Mouse (Mus musculus) frontal cortex, postnatal 36 days (tissue): ENCODE results near the gene Gm45521.

ENCODE experiments used
- DNase-seq, 2 experiments: peaks; one replicate each; pipeline ENCODE4 v3.0.0; 2022; ENCODE audit warnings: low spot score in 2 of 2

The Gm45521 gene

GRCm38 (mm10) chr14:7952610-7953254, 4.4 kb upstream of the Gm45521 start:
- DNase-seq: no peak

DNA sequence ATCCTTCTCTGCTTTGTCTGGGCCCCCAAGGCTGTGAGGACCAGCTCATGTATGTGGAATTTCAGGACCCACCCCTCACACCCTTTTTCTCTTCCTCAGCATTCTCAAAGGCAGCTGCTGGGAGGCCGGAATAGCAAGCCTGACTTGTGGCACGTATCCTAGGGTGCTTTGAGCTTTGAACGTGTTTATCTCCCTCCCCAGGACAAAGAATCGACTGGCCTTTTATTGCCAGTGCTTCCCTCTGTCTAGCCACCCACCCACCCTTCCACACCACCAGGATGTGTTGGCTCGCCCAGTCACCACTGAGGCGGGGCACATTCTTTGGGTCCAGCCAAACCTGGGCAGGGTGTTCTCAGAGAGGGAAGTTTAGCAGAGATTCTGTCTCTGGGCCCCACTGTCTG, 3.0 kb upstream of the Gm45521 start:
- no peak for DNase-seq

DNA sequence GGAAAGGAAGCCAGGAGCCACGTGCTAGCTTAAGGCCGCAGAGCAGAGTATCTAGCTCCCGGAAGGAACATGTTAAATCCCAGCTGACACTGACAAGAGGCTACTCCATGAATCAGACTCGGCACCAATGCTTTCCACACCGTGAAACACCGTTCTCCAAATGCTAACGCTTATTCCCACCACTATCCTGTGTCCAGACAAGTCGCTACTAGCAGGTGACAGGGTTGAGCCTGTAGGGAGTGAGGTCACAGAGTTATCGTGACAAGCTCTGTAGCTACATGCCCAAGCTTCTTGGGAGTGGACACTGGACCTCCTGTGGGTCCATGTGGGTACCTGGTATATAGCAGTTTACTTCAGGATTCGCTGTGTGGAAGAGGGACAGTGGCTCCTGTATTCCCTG, 661 bp upstream of the Gm45521 start:
- no peak for DNase-seq

DNA sequence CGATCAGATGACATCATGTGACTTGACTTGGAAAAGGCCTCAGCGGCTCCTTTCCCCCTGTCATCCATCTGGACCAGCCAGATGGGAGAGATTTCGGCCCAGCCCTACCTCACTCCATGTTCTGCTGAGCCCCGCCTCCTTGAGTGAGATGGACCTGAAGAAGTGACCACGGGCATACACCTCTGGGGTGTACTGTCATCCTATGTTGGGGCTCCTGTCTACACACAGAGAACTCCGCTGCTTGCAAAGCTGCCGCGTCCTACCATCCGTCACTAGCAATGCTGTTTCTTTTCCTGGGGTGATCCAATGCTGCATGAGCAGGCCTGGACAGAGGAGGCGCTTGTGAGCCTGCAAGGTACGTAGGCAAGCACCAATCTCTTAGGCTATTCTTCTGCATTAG, 3.5 kb downstream of the Gm45521 start:
- peak in 1 of 2 experiments; percentile 52 for DNase-seq

DNA sequence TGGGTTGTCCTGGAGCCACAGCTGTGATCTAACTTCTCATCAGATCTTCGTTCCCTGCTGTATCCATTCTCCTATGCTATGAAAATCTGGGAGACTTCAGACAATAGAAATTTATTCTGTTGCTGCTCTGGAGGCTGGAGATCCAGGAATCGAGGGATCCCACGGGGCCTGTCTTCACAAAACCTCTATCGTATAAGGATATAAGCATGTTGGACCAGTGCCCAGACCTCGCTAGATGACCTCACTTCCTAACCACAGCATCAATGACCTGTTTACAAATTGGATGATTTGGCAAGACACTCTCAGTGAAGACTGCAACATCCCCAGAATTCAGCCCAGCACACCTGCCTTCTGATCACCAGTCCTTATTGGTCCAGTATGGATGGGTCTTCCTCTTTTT, 4.6 kb downstream of the Gm45521 start:
- no peak for DNase-seq

GRCm38 (mm10) chr14:7962626-7963025, 5.5 kb downstream of the Gm45521 start:
- no peak for DNase-seq

GRCm38 (mm10) chr14:7963160-7963559, 6.1 kb downstream of the Gm45521 start:
- no peak for DNase-seq

DNA sequence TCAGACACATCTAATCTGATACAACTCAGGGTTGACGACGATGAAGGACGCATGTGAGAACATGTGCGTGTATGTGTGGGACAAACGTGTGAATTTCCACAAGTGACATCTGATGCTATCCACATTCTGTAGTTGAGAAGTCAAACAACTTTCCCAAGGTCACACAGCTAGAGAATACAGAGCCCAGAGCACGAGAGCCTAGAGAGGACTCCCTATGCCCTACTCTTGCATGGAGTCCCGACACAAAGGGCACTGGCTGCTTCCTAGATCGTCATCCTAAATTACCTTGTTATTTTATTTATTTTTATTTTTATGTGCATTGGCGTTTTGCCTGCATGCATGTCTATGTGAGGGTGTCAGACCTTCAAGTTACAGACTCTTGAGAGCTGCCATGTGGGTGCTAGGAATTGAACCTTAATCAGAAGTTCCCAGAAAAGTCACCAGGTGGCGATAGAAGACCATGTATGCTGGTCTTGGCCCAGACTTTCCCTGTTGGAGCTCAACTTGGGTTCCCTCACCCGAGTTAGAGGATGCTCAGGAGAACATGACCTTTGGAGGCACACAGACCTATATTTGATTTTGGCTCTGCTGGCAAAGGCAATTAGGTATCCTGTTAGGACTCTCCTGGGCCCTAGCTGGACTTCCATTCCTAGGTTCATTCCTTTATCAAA, 7.3 kb downstream of the Gm45521 start:
- peak; percentile 72 to 85 for DNase-seq

- DNase-seq: no peak
Measured at GRCm38 (mm10) chr14:7971889-7972493, 14.9 kb downstream of the Gm45521 start.

GRCm38 (mm10) chr14:7974643-7975042, 17.6 kb downstream of the Gm45521 start:
- DNase-seq: no peak

- no peak for DNase-seq
Measured at GRCm38 (mm10) chr14:7975177-7975576, 18.1 kb downstream of the Gm45521 start.

DNA sequence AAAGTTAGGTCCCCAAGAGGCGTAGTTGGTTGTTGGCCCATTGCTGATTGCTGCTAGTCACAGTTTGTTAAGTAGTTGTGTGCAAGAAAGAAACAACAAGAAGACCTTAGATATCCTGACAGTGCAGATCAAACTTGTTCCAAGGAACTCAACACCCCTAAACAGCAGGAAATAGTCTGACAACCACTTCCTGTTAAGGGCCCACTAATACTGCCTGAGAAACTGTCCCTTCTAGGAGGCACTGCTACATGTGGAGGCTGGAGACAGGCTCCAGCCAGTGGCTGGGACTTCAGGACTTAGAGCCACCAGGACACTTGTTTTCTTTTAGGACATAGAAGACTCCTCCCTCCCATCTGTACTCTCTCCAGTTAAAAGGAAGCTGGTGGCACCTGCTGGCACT, 20.4 kb downstream of the Gm45521 start:
- DNase-seq: no peak

DNA sequence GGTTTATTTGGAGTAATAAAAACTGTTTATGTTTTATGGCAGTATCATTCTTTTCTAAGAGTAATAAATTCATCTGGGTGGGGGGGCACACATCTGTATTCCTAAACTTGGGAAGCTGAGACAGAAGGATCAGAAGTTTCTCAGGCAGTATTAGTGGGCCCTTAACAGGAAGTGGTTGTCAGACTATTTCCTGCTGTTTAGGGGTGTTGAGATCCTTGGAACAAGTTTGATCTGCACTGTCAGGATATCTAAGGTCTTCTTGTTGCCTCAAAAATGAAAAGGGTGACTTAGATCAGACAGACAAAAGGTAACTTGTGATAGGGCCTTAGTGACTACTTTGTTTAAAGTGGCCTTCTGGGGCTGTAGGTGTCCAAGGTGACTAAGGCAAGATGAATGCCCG, 21.1 kb downstream of the Gm45521 start:
- no peak for DNase-seq

- no peak for DNase-seq
Measured at GRCm38 (mm10) chr14:7981226-7981625, 24.1 kb downstream of the Gm45521 start.

GRCm38 (mm10) chr14:7986913-7987312, 29.8 kb downstream of the Gm45521 start:
- no peak for DNase-seq

DNA sequence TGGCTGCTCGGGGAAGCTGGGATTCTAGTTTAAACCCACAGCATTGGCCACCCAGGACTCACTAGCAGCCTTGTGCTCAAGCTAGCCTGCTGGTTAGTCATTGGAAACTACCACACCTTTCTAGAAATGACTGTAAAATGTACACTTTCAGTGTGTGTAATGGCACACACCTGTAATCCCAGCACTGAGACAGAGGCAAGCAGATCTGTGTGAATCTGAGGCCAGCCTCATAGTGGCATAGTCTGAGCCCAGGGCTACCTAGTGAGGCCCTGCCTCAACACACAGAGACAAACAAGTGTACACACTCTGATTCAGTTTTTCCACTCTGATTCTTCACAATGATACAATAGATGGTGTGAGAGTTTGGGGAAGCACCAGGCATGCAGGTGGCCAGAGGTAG, 32.3 kb downstream of the Gm45521 start:
- DNase-seq: no peak

GRCm38 (mm10) chr14:7989961-7990360, 32.9 kb downstream of the Gm45521 start:
- DNase-seq: no peak

DNA sequence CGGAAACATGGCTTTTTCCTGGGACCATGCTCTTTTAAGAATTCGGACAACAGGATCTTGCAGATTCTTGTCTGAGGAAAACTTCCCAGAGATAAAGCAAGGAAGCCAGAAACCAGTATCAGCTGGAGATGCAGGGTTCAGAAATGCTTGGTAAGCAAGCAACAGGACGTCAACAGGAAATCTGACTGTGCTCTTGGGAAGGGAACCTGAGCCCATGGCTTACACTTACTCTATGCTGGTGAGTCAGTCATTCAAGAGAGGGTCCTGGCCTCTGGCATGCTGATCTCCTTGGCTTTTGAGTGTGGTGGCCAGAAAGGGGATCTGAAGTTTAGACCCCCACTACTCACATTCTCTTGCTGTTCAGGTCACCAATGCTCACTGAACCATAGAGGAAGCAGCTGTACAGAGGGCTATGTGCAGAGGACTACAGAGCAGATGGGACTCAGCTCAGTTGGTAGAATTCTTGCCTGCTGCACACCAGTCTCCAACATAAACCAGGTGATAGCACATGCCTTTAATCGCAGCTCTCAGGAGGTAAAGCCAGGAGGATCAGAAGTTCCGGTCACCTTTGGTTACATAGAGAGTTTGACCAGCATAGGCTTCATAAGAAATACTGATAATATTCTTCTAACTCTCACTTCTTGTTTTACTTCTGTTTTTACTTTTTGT, 34.2 kb downstream of the Gm45521 start:
- DNase-seq: no peak

DNA sequence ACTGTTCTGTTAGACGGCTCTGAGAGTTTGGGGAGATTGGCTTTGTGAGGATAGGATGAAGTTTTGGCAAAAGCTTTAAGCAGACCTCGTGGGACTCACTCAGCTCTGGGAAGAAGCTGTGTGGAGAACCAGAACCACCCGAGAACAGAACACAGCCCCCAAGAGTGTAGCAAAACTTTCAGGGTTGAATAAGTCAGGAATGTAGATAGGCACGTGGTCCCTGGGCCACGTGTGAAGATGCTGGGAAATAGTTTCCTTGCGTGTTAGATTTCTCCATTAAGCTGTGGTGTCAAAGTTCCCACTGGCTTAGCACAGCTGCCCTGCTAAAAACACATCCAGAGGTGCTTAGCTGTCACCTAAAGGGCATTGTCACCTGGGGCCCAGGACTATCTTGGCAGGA, 35.1 kb downstream of the Gm45521 start:
- DNase-seq: no peak

DNA sequence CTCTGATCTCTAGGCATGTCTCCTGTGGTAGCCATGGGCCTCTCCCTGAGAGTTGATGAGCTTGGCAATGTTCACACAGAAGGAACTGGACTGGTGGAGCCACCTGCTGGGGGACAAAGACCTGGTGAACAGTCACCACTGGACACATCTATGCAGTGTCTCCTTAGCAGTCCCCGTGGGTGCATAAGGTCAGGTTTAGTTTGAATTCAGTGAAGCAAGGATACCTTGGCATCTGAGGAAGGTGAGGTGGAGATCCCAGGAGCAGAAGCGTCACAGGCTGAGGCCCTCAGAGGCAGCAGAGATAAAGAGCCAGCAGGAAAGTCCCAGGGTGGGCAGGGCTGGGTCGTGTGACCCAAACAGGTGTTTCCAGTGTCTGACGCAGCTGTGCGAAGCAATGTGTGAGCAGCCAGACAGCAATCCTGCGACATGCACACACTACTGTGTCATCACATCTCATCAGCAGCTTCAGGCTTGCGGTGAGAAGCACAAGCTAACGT, 37.2 kb downstream of the Gm45521 start, which contains the start of gene Dnase1l3:
Dnase1l3 (minus strand) TSS at position 303 of the 497 bp plus-strand sequence.
- DNase-seq: peak in 1 of 2 experiments; percentile 42

GRCm38 (mm10) chr14:7997255-7997696, 40.2 kb downstream of the Gm45521 start:
- peak; percentile 91 to 94 for DNase-seq

DNA sequence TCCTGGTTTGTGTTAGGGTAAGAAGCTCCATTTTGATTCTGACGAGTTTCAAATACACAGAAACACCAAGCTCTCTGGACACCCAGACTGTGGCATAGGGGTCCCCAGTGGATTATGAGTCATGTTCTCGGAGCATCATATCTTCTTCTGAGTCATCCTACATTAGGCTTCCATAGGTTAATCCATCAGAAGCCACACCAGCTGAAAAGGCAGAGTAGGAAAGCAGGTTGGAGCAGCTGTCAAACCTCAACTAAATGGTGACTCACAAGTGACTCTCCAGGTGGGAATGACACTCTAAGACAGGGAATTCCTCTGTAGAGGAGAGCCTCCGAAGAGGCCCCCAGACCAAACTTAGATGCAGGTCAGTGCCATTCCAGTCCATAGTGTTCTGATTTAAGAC, 41.9 kb downstream of the Gm45521 start:
- DNase-seq: no peak
